Mouse (Mus musculus) kidney, postnatal 10 days (tissue): Measurements from ENCODE around the gene Hadh.

ENCODE experiments used
- DNase-seq: peaks from one replicate; pipeline ENCODE4 v3.0.0; 2021; ENCODE audit warnings: mixed read lengths

The Hadh gene

DNA sequence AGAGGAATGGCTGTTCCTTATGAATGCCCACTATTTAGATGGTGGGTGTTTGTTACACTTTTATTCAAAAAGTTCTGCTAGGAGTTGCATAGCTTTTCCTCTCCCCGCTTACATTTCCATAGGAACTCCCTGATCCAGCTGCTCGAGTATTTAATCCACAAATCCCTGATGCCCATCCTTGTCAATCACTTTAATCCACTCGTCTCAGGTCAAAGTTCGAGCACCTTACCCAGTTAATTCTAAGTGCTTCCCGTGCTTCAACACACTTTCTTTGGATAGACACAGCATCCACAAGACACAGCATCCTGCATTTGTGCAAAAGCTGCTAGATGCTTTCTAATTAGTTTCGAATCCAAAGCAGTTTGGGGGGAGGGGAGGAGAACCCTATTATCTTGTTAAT lies 1.5 kb downstream of the Hadh start:
- DNase-seq, result no peak

DNA sequence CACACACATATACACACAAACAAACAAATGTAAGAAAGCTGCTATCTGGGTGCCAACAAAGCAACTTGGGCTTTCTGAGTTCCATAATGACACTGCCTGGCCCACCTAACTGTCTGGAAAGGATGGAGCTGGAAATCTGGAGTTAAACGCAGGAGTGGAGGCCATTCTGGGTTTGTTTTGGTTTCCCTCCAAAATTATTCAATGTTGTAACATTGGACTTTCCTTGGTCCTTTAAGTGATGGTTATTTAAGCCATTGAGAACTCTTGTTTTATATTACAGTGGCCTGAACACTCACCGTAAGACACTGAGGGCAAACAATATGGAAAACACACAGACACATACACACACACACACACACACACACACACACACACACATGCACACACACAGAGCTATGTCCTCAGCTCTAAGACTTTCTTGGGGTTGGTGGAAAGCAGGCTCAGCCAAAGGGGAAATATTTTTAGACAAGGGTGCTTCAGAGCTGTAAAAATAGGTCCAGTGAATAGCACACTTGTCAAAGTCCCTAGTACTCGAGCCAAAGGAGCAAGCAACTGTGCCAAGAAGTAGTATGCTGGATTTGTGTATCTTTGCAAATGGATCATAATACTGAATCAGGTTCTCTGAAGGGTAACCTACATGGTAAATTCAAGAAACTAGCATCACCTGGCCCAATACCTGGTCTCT lies 5.4 kb downstream of the Hadh start:
- DNase-seq, result no peak

DNA sequence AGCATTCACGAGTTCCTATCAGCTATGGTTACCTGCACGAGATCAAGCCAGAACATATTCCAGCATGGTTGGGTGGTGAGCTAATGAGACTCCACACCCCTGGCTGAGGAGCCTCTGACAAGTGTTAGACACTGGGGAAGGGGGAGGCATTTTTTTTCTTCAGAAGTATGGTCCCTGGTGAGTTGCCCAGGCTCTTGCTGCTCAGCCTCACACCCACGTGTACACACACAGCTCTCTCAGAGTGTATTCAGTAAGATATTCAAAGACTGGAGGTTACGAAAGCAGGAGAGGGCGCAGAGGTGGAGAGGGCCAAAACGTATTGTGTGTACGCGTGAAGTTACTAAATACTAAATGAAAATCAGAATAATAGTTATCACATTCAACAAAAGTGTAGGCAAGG lies 6.4 kb downstream of the Hadh start:
- no peak for DNase-seq

DNA sequence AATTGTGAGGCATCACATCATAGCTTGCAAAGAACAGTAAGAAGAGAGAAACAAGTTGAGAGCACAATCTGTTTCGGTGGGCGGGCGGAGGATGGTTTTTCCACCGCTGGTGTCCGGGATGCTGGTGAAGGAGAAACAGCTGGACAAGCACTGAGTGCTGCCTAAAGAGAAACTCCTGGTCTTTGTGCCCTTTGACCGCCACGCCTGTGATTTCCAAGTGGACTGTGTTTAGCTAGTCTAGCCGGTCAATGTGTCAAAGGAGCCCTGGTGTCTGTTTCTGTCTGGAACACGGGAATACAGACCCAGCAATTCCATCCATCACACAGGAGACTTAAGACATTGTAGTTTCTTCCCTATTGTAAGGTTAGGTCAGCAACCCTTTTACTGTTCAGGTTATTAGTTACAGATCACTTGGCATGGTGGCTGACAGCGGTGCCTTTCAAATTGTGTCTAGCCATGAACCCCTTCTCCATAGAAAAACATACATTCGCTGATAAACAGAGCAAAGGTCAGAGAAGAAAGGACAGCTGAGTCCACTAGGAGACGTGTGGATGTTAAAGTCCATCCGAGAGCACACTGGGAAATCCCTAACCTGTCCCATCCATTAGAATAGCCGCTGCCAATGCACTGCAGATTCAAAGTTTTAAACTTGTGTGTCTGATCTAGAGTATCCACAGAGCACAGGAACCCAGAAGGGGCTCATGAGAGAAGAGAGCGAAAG lies 8.0 kb downstream of the Hadh start:
- peak; percentile 67 for DNase-seq

DNA sequence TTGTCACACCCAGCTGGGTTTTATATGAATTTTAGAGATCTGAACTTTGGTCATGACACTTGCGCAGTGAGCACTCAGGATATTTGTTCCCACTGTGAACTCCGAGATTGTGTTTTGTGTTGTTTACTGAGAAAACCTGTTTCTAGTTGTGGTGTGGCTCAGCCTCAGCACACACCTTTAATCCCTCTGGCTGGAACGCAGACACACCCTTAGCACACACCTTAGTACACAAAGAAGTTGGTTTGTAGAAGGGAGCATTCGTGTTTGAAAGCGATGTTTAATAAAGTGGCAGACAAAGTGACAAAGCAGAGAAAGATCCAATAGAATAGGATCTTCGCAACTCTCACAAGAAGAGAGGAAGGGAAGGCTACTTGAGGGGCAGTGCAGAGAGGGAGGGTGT lies 11.5 kb downstream of the Hadh start:
- DNase-seq, result no peak

DNA sequence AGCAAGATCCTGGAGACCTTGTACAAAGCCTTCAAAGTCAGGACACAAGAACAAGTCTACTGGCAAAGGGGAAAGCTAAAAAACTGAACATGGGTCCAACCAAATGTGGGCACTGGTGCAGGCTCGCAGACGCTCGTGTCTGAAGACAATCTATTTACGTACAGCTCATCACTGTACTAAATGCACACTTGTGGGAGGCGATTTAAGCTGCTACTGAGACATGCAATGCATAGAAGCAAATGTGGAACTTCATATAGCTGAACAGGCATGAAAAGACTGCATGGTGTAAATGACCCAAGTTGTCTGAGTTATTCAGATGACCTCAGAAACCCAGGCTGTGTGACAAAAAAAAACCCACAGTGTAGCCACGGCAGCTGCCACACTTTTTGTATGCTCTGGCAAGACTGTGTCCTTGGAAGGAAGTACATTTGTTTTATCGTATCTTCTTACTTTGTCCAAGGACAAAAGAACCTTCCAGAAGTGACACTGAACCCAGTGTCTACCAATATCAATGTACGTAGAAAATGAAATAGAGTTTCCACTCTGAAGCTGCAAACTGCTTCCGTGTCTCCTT lies 12.4 kb downstream of the Hadh start:
- no peak for DNase-seq

DNA sequence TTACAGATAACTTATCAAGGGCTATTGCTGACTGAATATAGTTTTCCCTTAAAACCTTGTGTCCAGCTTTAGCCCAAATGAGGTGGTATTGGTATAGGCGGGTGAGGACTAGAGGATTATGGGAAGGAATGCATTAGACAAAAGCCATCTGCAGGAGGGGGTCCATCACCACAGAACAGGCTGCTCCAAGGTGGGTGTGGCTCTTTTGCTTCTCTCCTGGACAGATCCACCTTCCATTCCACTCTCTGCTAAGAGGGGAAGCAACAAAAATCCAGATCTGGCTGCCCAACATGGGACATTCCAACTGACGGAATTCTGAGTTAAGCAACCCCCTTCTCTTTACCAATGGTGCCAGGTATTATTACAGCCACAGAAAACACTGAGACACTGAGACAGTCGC lies 13.0 kb downstream of the Hadh start:
- DNase-seq, result no peak

DNA sequence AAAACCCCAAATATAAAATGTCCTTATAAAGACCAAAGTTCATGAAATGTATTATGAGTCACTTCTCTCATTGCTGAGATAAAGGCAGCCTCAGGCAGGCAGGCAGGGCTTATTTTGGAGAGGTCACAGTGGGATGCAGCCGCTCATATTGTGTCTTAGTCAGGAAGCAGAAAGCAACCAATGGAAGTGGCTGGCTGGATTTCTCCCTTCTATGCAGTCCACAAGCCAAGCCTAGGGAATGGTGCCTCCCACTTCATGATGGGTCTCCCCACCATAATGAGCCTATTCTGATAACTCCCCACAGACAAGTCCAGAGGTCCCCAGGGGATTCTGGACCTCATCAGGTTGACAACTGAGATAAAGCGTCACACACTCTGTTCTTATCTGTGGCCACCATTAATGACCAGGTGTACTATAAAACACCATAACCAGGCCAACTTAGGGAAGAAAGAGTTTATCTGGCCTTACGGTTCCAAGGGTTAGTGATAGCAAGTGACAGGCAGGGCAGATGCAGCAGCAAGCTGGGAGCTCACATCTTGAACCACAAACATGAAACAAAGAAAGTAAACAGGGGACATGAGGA lies 16.4 kb downstream of the Hadh start:
- DNase-seq, result no peak

DNA sequence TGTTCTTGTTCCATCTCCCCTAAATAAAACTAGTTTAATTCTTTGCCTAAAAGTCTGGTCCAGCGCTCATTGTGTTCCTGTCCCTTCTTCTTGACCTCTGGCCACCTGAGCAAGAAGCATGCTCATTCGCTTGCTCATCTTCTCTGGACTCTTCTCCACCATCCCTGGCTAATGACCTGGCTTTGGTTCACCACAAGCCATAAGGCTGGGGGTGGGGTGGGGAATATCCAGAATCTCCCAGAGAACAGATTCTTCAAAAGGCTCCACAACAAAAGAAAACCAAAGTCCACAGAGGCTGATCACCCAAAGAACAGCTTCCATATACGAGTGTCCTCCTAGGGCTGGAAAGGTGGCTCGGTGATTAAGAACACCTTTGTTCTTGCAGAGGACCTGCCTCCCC lies 16.9 kb downstream of the Hadh start:
- DNase-seq, result no peak

DNA sequence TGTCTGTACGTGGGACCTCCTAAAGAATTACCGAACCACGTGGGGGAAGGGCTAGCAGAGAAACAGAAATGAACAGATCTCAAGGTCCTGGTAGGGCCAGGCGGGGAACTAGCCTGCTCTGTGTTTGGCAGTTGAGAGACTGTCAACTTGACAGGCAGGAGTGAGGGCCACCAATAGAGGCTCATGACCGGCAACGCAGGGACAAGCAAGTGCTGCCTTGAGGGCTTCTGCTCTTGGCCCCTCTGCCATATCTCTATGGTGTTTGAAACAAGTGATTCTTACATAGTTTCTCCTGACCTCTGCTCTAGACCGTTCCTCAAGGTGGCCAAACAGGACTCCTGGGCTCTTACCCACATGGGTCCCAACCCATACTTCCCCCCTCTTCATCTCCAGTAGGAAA lies 20.3 kb downstream of the Hadh start:
- no peak for DNase-seq

DNA sequence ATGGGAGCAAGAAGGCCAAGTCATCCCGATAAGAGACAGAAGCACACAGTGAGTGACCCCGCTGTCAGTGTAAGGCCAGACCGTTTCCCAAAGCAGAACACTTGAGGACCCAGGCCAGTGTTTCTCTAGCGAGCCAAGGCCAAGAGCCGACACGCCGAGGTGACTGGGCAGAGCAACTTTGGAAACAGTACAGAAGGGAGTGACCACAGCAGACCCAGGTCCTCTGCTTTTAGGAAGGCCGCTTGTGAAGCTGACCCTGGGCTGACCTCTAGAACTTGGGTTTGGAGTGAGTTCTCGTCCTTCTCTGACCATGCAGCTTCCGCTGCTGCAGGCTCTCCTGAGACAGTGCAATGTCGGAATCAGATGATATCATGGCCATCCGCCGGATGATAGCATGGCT lies 20.9 kb downstream of the Hadh start:
- no peak for DNase-seq

DNA sequence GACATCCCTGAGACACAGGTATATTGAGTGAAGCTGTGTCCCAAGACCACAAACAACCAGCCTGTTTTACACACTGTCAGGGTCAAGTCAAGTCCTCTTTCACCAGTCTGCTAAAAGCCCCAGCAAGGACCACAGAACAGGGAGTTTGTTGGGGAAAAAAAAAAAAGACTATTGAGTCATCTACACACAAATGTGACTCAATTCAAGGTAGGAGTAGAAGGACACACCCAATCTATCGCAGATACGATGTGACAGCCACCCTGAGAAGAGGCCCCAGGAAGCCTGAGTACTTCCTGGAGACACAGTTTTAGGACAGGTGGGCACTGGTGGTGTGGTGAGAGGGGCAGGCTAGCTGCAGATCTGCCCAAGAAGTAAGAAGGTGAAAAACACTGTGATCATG lies 21.6 kb downstream of the Hadh start:
- DNase-seq, result no peak

DNA sequence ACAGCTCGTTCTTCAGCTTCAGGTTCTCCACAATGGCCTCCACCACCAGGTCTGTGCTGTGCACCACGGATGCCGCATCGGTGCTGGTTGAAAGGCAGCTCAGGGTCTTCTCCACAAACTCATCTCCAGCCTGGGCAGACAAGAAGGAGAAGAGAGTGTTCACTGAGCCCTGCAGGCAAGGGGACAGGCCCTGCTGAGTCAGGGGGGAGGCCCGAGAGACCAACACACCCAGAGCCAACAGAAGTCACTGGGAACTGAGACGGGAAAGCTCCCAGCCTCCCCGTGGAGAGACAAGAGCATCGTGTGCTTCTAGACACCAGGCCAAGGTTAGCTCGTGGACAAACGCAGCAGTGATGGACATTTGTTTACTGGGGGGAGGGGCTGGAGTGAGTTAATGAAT lies 23.5 kb downstream of the Hadh start:
- no peak for DNase-seq

DNA sequence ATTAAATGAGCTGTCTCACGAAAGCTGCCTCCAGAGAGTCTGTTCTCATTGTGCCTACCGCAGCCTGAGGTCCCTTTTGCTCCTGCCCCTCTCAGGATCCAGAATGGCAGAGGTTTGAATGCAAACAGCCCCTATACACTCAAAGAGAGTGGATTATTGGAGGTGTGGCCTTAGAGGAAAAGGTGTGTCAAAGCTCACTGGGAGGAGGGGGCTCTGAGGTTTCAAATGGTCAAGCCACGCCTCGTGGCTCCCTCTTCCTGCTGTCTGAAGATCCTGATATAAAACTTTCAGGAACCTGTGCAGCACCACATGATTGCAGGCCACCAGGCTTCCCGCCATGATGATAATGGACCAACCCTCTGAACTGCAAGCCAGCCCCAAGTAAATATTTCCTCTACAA lies 24.1 kb downstream of the Hadh start:
- DNase-seq, result no peak

DNA sequence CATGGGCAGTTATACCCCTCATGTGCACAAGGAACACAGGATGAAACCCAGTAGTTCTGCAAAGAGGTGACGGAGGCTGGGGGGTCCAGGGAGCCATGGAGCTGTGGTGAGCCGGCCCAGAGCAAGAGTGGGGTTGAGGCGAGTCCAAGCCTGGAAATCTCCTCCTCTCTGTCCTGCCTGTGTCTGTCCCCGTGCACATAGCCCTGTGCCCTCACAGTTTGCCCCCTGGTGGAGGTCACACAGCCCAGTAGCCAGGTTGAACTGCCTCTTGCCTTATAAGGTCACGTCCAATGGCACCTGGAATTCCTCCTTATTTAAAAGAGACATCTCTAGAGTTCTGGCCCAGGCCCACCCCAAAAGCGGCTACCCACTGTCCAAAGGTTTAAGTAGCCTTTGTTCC lies 24.5 kb downstream of the Hadh start:
- no peak for DNase-seq

DNA sequence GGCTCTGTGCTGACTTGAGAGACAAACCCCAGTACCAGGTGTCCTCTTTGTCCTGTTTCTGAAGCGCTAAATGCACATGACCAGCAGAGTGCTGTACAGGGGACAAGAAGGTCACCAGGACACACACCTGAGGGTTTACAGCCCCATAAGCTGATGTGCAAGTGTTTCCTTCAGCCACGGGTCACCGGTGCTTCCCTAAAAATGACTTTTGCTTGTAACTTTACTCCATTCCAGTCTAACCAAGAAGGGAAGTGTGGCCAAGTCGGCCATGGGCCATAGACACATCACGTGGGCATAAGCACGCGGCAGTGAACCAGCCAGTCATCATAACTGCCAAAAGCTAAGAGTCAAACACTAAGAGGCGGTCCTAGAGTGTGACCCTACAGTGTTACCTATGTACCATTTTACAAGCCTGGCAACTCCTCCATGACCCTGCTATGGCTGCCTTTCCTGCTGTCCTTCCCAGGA lies 25.3 kb downstream of the Hadh start:
- no peak for DNase-seq

DNA sequence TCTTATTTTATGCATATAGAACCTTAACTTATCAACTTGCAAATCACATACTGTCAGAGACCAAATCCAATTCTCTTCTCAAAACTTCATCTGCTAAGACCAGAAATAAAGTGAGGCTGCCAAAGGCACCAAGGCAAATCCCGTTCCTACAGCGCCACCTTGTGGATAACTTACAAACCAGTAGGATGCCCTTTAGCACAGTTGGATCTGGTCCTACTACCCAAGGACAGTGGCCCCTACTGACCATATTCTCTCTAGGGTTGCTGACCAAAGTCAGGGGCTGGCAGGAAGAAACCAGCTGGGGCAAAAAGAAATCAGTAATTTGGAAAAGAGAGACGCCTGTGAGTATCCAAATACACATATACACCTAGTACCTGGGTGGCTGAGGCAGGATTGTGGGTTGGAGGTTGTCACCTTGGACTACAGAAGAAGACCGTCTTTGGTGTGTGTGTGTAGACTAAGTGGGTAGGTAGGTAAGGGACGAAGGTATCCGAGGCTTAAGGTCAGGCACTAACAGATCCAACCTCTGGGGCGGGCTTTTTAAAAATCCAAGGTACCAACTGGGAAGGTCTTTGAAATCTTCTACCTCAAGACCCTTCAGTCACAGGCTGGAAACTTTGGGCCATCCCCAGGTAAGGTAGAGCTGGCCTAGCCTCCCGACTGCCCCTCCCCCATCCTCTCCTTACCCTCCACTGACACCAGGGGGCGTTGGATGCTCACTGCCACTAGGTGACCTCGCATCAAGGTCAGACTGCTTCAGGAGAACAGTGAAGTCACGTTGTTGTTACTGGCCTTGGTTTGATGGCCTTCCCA lies 25.9 kb downstream of the Hadh start:
- DNase-seq, result peak; percentile 79

DNA sequence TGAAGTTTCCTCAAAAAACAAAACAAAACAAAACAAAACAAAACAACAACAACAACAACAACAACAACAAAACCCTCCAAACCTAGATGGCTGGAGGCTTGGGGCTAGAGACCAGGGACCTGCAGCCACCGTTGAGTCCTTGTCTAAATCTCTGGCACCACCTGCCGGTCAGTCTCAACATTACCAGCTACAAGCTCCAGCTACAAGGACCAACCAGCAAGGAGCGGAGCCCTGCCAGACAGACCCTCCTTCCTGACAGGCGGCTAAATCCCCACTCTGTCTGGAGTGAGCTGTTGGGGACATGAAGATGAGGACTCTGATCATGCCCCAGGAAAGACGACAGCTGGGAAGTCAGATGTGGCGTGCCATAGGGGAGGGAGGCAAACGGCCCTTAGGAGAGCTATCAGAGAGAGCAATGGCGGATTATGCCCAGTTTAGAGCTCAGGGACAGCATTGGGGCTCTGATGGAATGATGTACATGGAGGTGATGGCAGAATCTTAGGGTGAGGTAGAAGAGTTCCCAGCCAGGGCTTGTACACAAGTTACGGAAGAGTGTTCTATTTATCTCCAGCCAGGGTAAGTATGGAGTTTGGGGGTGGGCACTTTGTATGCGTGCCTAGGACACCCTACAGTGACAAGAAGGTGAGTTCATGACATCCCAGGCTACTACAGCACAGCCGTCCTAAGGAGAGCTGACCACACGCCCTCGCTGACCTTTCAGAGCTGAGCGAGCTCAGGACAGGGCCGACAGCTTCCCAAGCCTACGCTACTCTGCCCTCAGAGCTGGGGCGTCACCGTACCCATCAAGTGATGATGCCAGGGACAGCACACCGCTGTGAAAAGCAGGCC lies 33.9 kb downstream of the Hadh start:
- peak; percentile 89 for DNase-seq

DNA sequence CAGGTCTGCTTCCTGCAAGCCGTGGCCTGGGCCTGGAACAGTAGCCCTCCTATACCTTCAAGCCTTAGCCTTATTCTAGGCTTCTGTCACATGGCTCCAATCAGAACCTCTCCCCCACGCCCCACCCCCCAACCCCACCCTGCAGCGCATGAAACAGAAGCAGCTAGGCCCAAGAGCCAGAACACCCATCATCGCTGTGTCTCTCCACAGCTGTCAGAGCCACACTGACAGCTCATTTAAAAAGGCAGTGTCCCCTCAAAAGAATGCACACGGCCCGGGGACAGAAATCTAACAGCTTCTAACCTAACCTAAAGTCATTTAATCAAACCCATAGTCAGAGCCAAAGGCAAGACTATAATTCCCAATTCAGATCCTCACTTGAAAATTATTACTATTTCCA lies 34.8 kb downstream of the Hadh start:
- no peak for DNase-seq

DNA sequence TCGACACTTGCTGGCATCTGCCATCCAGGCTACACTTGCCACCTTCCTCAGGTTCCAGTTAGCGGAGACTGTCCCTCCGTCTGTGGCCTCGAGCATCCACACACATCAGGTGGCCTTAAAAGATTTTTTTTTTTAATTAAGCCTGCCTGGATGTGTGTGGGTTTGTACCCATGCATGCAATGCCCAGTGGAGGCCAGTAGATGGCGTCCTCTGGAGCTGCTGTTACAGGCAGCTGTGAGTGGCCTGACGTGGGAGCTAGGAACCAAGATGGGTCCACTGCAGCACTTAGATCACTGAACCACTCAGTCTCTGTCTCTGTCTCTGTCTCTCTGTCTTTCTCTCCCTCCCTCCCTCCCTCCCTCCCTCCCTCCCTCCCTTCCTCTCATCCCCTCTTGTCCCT lies 43.8 kb downstream of the Hadh start:
- no peak for DNase-seq

DNA sequence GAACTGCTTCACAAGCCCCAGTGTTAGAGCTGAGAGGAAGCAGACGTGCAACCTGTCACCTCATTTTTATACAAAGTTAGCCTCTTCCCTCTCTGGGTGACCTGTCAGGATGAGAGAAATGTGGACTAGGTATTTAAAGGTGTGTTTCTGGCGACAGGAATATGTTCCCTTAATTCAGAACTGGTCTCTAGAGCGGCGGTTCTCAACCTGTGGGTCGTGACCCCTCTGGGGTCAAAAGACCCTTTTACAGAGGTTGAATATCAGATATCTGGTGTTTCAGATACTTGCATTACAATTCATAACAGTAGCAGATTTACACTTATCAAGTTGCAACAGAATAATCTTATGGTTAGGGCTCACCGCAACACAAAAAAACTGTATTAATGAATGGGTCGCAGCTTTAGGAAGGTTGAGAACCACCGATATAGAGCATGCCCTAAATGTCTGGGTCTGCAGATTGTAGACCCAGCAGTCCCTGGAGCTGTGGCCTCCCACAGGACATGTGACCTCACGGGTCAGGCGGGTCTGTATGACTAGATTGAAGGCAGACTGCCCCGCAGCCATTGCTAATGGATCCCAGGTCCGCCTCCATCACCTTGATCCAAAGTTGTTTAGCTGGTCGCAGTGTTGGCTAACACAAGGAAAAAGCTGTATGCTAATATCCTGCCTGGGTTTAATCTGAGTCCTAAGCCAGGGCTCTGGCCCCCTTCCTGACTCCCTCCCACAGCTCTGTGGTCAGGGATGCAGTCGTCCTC lies 53.1 kb downstream of the Hadh start:
- DNase-seq, result no peak
